Mouse (Mus musculus): Measurements from ENCODE around the gene Zswim3. TPM values are rescaled to one million over a fixed set of nuclear protein-coding genes. Genes with fewer than 3 reads are reported as not detected.

Zswim3 gene
- polyA plus RNA-seq, 1 experiment, result 2.6 TPM

DNA sequence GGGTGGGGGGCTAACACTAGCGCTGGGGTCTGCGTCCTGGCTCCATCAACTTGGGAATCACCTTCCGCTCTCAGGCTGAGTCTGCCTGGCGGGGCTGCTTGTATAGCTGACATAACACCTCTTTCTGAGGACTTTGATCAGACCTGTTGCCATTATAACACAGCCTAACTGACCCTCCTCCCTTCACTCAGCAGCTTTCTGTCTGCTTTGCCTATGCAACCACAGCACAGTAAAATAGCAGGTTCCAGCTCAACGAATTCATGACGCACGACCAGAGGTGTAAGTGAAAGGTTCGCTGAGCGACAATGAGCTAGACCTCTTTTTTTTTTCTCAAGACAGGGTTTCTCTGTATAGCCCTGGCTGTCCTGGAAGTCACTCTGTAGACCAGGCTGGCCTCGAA is 26.1 kb downstream of the Zswim3 start:
- Histone ChIP-seq H3K36me3 (ENCODE audit: control insufficient read depth, insufficient read depth, low read length) (peaks cover 8% of the 10 kb centered on the region; the same call in 1 of the 2 replicates), H3K4me3 (ENCODE audit: low read depth, low read length) (no peak overlapping the region), H3K27ac (ENCODE audit: insufficient read depth, low read depth, low read length) (no peak overlapping the region), H3K27me3 (ENCODE audit: control insufficient read depth, insufficient read depth, low read length) (no peaks in the 10 kb centered on the region), H3K4me1 (ENCODE audit: control insufficient read depth, insufficient read depth, insufficient read length, low read length) (peaks cover 9% of the 10 kb centered on the region)
- 78% methylated on average over 10 of the region's 10 CpGs for WGBS
- TF ChIP-seq CTCF (IDR thresholded peaks at IDR 0.05; ENCODE audit: extremely low read depth, insufficient read length, insufficient replicate concordance, low read depth, low read length), result no peak
- no peak for TF ChIP-seq POLR2A (IDR thresholded peaks at IDR 0.05; ENCODE audit: low read depth, low read length)

DNA sequence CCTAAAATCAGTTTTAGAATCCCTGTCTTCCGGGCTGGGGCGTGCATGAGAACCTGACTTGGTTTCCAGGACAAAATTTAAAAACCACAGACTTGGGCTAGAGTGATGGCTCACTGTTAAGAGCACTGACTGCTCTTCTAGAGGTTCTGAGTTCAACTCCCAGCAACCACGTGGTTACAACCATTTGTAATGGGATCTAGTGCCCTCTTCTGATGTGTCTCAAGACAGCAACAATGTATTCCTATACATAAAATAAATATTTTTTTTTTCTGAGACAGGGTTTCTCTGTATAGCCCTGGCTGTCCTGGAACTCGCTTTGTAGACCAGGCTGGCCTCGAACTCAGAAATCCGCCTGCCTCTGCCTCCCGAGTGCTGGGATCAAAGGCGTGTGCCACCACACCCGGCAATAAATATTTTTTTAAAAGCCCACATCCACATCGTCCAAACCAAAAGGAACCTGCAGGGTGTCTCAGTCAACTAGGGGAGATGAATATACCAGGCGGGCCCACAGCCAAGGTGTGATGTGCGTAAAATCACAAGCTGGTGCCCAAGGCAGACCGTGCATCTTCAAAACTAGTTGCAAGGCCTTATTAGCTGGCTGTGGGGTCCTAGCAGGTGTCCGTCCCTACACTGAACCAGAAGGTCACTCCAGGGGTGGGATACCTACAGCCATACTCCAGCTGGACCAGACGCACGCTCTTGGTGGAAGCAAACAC is 27.3 kb downstream of the Zswim3 start:
- 42% methylated on average over 16 of the region's 16 CpGs for WGBS
- Histone ChIP-seq H3K4me1 (ENCODE audit: control insufficient read depth, insufficient read depth, insufficient read length, low read length) (peaks cover 9% of the 10 kb centered on the region), H3K36me3 (ENCODE audit: control insufficient read depth, insufficient read depth, low read length) (peaks cover 13% of the 10 kb centered on the region), H3K27me3 (ENCODE audit: control insufficient read depth, insufficient read depth, low read length) (no peaks in the 10 kb centered on the region), H3K27ac (ENCODE audit: insufficient read depth, low read depth, low read length) (no peak overlapping the region), H3K4me3 (ENCODE audit: low read depth, low read length) (peak overlapping the region; percentile 85)
- TF ChIP-seq POLR2A (IDR thresholded peaks at IDR 0.05; ENCODE audit: low read depth, low read length) (no peak), CTCF (IDR thresholded peaks at IDR 0.05; ENCODE audit: extremely low read depth, insufficient read length, insufficient replicate concordance, low read depth, low read length) (no peak)

DNA sequence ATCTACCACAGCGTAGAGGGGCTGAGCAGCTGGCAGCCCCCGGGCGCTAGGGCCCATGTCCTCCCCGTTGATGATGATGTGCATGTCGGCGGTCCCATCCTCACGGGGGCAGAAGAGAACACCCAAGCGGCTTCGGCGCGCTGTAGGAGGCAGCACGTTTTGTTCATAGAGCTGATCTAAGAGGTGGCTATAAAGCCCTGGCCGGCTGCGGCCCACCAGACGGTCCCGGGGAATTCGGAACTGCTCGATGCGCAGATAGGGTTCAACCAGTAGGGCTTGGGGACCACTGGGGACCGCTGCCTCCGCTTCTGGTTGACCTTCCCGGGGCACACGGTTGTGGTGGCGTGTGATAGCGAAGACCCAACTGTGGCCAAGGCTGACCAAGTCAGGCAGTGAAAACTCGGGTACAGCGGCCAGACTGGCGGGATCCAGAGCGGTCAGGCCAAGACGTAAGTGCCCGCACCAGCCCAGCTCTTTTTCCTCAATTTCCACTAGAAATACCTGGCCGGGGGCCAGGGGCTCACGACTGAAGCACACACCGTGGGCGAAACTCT is 27.9 kb downstream of the Zswim3 start, which contains the start of gene Ctsa:
Ctsa (plus strand) TSS at position 126 of the 554 bp plus-strand sequence.
- Histone ChIP-seq H3K36me3 (ENCODE audit: control insufficient read depth, insufficient read depth, low read length) (peaks cover 15% of the 10 kb centered on the region), H3K27ac (ENCODE audit: insufficient read depth, low read depth, low read length) (peak within 1 kb of the TSS; percentile 67), H3K4me1 (ENCODE audit: control insufficient read depth, insufficient read depth, insufficient read length, low read length) (peaks cover 9% of the 10 kb centered on the region), H3K4me3 (ENCODE audit: low read depth, low read length) (peak within 1 kb of the TSS; percentile 85), H3K27me3 (ENCODE audit: control insufficient read depth, insufficient read depth, low read length) (no peaks in the 10 kb centered on the region)
- 1% methylated on average over 35 of the region's 35 CpGs for WGBS
- TF ChIP-seq POLR2A (IDR thresholded peaks at IDR 0.05; ENCODE audit: low read depth, low read length), result no peak
- peak; percentile 46; the same call in 1 of the 2 replicates for TF ChIP-seq CTCF (IDR thresholded peaks at IDR 0.05; ENCODE audit: extremely low read depth, insufficient read length, insufficient replicate concordance, low read depth, low read length)

DNA sequence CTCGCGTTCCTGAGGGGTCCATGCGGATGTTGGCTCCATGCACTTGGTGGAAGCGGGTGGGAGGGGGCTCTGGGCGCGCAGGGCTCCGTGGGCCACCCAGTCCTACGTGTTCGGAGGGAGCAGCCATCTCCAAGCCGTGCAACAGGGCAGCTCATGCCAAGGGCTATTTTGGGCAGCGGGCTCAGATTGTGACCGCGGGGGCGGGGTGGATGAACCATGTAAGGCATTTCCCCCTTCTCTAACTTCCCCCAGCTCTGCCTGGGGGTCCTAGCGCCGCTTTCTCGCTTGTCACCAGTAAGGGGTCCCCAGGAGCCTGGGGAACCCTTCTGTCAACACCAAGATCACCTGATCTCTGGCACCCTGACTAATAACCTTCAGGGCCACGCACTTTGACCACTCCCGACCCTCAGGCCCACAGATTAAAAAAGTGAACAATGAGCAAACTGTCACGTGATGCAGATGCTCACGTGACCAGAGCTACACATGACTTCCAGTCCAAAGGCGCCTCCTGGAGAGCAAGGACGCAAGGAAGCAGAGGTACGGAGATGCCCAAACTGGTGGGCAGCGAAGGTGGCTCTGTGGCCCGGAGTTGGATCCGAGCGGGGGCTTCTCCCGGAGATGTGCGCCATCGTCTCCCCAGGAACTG is 28.5 kb downstream of the Zswim3 start, which contains the start of gene Neurl2:
Neurl2 (minus strand) TSS at position 143 of the 646 bp plus-strand sequence.
- H3K27me3 ChIP-seq (ENCODE audit: control insufficient read depth, insufficient read depth, low read length), result no peaks in the 10 kb centered on the region
- under 1% methylated on average over 31 of the region's 31 CpGs for WGBS
- TF ChIP-seq CTCF (IDR thresholded peaks at IDR 0.05; ENCODE audit: extremely low read depth, insufficient read length, insufficient replicate concordance, low read depth, low read length), result 0 out of 2 replicates have a peak, but pooled peaks have one; percentile 6
- peak; percentile 69 for TF ChIP-seq POLR2A (IDR thresholded peaks at IDR 0.05; ENCODE audit: low read depth, low read length)

DNA sequence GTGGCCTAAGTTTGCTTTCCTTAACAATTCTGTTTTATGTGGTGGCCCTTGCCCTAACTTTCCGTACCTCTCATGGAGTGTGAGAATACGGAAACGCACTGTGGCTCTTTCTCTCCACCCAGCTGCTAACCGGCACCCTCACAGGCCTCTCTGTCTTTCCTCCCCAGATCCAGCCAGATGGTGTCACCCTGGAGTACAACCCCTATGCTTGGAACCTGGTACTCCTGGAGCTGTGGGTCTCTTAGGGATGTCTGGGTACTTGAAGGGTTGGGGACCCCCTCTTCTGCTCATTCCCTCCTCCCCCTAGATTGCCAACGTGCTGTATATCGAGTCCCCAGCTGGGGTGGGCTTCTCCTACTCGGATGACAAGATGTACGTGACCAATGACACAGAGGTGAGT is 29.6 kb downstream of the Zswim3 start:
- Histone ChIP-seq H3K27me3 (ENCODE audit: control insufficient read depth, insufficient read depth, low read length) (no peaks in the 10 kb centered on the region), H3K36me3 (ENCODE audit: control insufficient read depth, insufficient read depth, low read length) (peaks cover 30% of the 10 kb centered on the region), H3K4me3 (ENCODE audit: low read depth, low read length) (peak overlapping the region; percentile 85), H3K27ac (ENCODE audit: insufficient read depth, low read depth, low read length) (peak overlapping the region; percentile 67; the same call in 1 of the 2 replicates), H3K4me1 (ENCODE audit: control insufficient read depth, insufficient read depth, insufficient read length, low read length) (peaks cover 9% of the 10 kb centered on the region)
- TF ChIP-seq POLR2A (IDR thresholded peaks at IDR 0.05; ENCODE audit: low read depth, low read length) (no peak), CTCF (IDR thresholded peaks at IDR 0.05; ENCODE audit: extremely low read depth, insufficient read length, insufficient replicate concordance, low read depth, low read length) (peak; percentile 18; the same call in 1 of the 2 replicates)
- 37% methylated on average over 8 of the region's 8 CpGs for WGBS

More for the DNA sequence above, 28.5 kb downstream of the Zswim3 start, which contains the start of gene Neurl2:
- Histone ChIP-seq H3K4me1 (ENCODE audit: control insufficient read depth, insufficient read depth, insufficient read length, low read length) (peaks cover 9% of the 10 kb centered on the region), H3K27ac (ENCODE audit: insufficient read depth, low read depth, low read length) (peak within 1 kb of the TSS; percentile 67), H3K36me3 (ENCODE audit: control insufficient read depth, insufficient read depth, low read length) (peaks cover 20% of the 10 kb centered on the region), H3K4me3 (ENCODE audit: low read depth, low read length) (peak within 1 kb of the TSS; percentile 85)

DNA sequence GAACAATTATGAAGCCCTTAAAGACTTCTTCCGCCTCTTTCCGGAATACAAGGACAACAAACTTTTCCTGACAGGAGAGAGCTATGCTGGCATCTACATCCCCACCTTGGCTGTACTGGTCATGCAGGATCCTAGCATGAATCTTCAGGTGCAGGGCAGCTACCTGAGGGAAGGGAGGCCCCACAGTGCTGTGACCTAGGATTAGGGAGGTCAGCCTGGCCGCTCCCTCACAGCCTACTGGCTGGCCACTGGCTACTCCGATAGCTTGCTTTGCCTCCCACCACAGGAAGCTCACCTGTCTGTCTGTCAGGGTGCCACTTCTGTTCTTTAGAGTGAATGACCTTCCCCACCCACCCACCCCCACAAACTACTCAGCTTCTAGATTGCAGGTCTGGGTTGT is 30.3 kb downstream of the Zswim3 start:
- TF ChIP-seq CTCF (IDR thresholded peaks at IDR 0.05; ENCODE audit: extremely low read depth, insufficient read length, insufficient replicate concordance, low read depth, low read length), result no peak
- TF ChIP-seq POLR2A (IDR thresholded peaks at IDR 0.05; ENCODE audit: low read depth, low read length), result no peak
- Histone ChIP-seq H3K27me3 (ENCODE audit: control insufficient read depth, insufficient read depth, low read length) (no peaks in the 10 kb centered on the region), H3K4me3 (ENCODE audit: low read depth, low read length) (no peak overlapping the region), H3K36me3 (ENCODE audit: control insufficient read depth, insufficient read depth, low read length) (peaks cover 36% of the 10 kb centered on the region), H3K27ac (ENCODE audit: insufficient read depth, low read depth, low read length) (no peak overlapping the region), H3K4me1 (ENCODE audit: control insufficient read depth, insufficient read depth, insufficient read length, low read length) (peaks cover 9% of the 10 kb centered on the region)
- 96% methylated on average over 4 of the region's 4 CpGs for WGBS

DNA sequence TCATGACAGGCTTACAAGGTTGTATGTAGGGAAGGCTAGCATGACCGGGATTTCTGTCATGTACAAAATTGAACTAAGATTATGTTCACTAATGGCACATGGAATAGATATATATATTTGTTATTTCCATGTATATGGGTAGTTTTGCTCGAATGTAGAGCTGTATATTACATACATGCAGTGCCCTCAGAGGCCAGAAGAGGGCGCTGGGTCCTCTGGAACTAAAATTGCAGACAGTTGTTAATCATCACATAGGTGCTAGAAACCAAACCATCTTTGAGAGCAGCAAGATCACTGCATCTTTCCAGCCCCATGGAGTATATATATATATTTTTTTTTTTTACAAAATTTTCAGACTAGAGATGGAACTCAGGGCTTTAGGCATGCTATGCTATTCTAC is 40.9 kb downstream of the Zswim3 start:
- TF ChIP-seq POLR2A (IDR thresholded peaks at IDR 0.05; ENCODE audit: low read depth, low read length), result no peak
- TF ChIP-seq CTCF (IDR thresholded peaks at IDR 0.05; ENCODE audit: extremely low read depth, insufficient read length, insufficient replicate concordance, low read depth, low read length), result peak; percentile 28; the same call in 1 of the 2 replicates
- no peak overlapping the region for H3K4me3 ChIP-seq (ENCODE audit: low read depth, low read length)
- no peaks in the 10 kb centered on the region for H3K27me3 ChIP-seq (ENCODE audit: control insufficient read depth, insufficient read depth, low read length)
- H3K36me3 ChIP-seq (ENCODE audit: control insufficient read depth, insufficient read depth, low read length), result no peaks in the 10 kb centered on the region
- no peak overlapping the region for H3K27ac ChIP-seq (ENCODE audit: insufficient read depth, low read depth, low read length)
- WGBS, result 53% methylated on average over 3 of the region's 3 CpGs
- no peaks in the 10 kb centered on the region for H3K4me1 ChIP-seq (ENCODE audit: control insufficient read depth, insufficient read depth, insufficient read length, low read length)

Data from small intestine, adult 2 months (tissue).